Mouse (Mus musculus): Measurements from ENCODE around the gene Fhl1. TPM values are rescaled to one million over a fixed set of nuclear protein-coding genes. Genes with fewer than 3 reads are reported as not detected.
A peak's percentile ranks its signal among the peaks of the same experiment; 100 is the strongest.

Gene Fhl1
- polyA plus RNA-seq, 1 experiment from 2014 or later, result 13.5 TPM

- Histone ChIP-seq H3K9ac (peak within 1 kb of the TSS; percentile 48), H3K4me2 (peak within 1 kb of the TSS; percentile 75), H3K9me3 (replicated peaks) (no peaks in the 10 kb centered on the region), H3K27ac (no peak within 1 kb of the TSS), H3K4me3 (peak within 1 kb of the TSS; percentile 57), H3K4me1 (no peaks in the 10 kb centered on the region), H3K36me3 (no peaks in the 10 kb centered on the region), H3K27me3 (replicated peaks) (no peaks in the 10 kb centered on the region)
- ATAC-seq, result peak; percentile 74
- WGBS (ENCODE audit: insufficient replicate concordance), result 14% methylated on average over 35 of the region's 35 CpGs
Observed at GRCm38 (mm10) chrX:56821765-56822603, 90.4 kb downstream of the Fhl1 start, which contains the start of gene Map7d3. TSS of gene Map7d3 (minus strand) at chrX:56822326.

- no peaks in the 10 kb centered on the region for H3K4me1 ChIP-seq
- WGBS (ENCODE audit: insufficient replicate concordance), result 31% methylated on average over 6 of the region's 6 CpGs
- no peak for ATAC-seq
Observed at GRCm38 (mm10) chrX:56827492-56827891, 95.9 kb downstream of the Fhl1 start.

GRCm38 (mm10) chrX:56835842-56836241 lies 104.3 kb downstream of the Fhl1 start:
- Histone ChIP-seq H3K27me3 (replicated peaks) (no peaks in the 10 kb centered on the region), H3K4me1 (no peaks in the 10 kb centered on the region), H3K36me3 (no peaks in the 10 kb centered on the region), H3K27ac (no peak overlapping the region), H3K4me3 (no peak overlapping the region), H3K9me3 (replicated peaks) (no peaks in the 10 kb centered on the region), H3K9ac (no peak overlapping the region), H3K4me2 (no peak overlapping the region)
- WGBS (ENCODE audit: insufficient replicate concordance), result 52% methylated on average over 6 of the region's 6 CpGs
- no peak for ATAC-seq

More at GRCm38 (mm10) chrX:56827492-56827891, 95.9 kb downstream of the Fhl1 start:
- Histone ChIP-seq H3K36me3 (no peaks in the 10 kb centered on the region), H3K27me3 (replicated peaks) (no peaks in the 10 kb centered on the region), H3K9ac (no peak overlapping the region), H3K4me2 (no peak overlapping the region), H3K4me3 (no peak overlapping the region), H3K27ac (no peak overlapping the region), H3K9me3 (replicated peaks) (no peaks in the 10 kb centered on the region)

GRCm38 (mm10) chrX:56839369-56839768 lies 107.8 kb downstream of the Fhl1 start:
- Histone ChIP-seq H3K9me3 (replicated peaks) (no peaks in the 10 kb centered on the region), H3K4me2 (no peak overlapping the region), H3K9ac (no peak overlapping the region), H3K27ac (no peak overlapping the region), H3K4me3 (no peak overlapping the region), H3K36me3 (no peaks in the 10 kb centered on the region), H3K4me1 (no peaks in the 10 kb centered on the region), H3K27me3 (replicated peaks) (no peaks in the 10 kb centered on the region)
- ATAC-seq, result no peak

- H3K27me3 ChIP-seq (replicated peaks), result no peaks in the 10 kb centered on the region
- H3K4me3 ChIP-seq, result no peak overlapping the region
- WGBS (ENCODE audit: insufficient replicate concordance), result 56% methylated on average over 5 of the region's 5 CpGs
- H3K4me1 ChIP-seq, result no peaks in the 10 kb centered on the region
- no peak overlapping the region for H3K4me2 ChIP-seq
- no peak for ATAC-seq
- H3K36me3 ChIP-seq, result no peaks in the 10 kb centered on the region
- no peak overlapping the region for H3K27ac ChIP-seq
- no peak overlapping the region for H3K9ac ChIP-seq
- no peaks in the 10 kb centered on the region for H3K9me3 ChIP-seq (replicated peaks)
Observed at GRCm38 (mm10) chrX:56841255-56841654, 109.7 kb downstream of the Fhl1 start.

Other genes starting within 250 kb of the Fhl1 start
- not detected in 2 replicates for gene Gm10477, start 207.0 kb upstream of the Fhl1 start, polyA plus RNA-seq (2016; fragmentation: Nextera tagmentation; extraction: Ambion mirVana)
- not detected in 2 replicates for gene Gm648, start 182.2 kb upstream of the Fhl1 start, polyA plus RNA-seq (2016; fragmentation: Nextera tagmentation; extraction: Ambion mirVana)
- gene Mmgt1, start 133.7 kb upstream of the Fhl1 start, polyA plus RNA-seq (2016; fragmentation: Nextera tagmentation; extraction: Ambion mirVana), result 14.1 and 14.6 TPM in 2 replicates
- 6.0 and 6.4 TPM in 2 replicates for gene Slc9a6, start 122.0 kb upstream of the Fhl1 start, polyA plus RNA-seq (2016; fragmentation: Nextera tagmentation; extraction: Ambion mirVana)
- 1.0 and 1.4 TPM in 2 replicates for gene Map7d3, start 90.5 kb downstream of the Fhl1 start, polyA plus RNA-seq (2016; fragmentation: Nextera tagmentation; extraction: Ambion mirVana)
- gene Adgrg4, start 138.4 kb downstream of the Fhl1 start, polyA plus RNA-seq (2016; fragmentation: Nextera tagmentation; extraction: Ambion mirVana), result not detected in 2 replicates

All from liver, embryonic 12.5 days (tissue).